Mouse (Mus musculus): ENCODE results near the gene Efna3. TPM values are rescaled to one million over a fixed set of nuclear protein-coding genes. Genes with fewer than 3 reads are reported as not detected.

The Efna3 gene
- polyA plus RNA-seq, 1 experiment from 2014 or later: 59.2 TPM

GRCm38 (mm10) chr3:89314340-89314739, 8.4 kb downstream of the Efna3 start:
- Histone ChIP-seq H3K27ac (no peak overlapping the region), H3K27me3 (peaks cover 17% of the 10 kb centered on the region; the same call in 1 of the 2 replicates), H3K9ac (no peak overlapping the region), H3K4me3 (no peak overlapping the region), H3K36me3 (no peaks in the 10 kb centered on the region), H3K9me3 (no peaks in the 10 kb centered on the region), H3K4me1 (peaks cover 42% of the 10 kb centered on the region), H3K4me2 (no peak overlapping the region)
- 70% methylated on average over 5 of the region's 5 CpGs for WGBS
- no peak for ATAC-seq (ENCODE audit: insufficient number of reproducible peaks, low FRiP score, low TSS enrichment, low read depth)

- Histone ChIP-seq H3K4me3 (no peak overlapping the region), H3K27ac (no peak overlapping the region), H3K4me1 (peaks cover 18% of the 10 kb centered on the region; the same call in 1 of the 2 replicates), H3K9me3 (no peaks in the 10 kb centered on the region), H3K4me2 (no peak overlapping the region), H3K27me3 (no peaks in the 10 kb centered on the region), H3K9ac (no peak overlapping the region), H3K36me3 (no peaks in the 10 kb centered on the region)
- 4% methylated on average over 9 of the region's 9 CpGs for WGBS
- peak; percentile 72 for ATAC-seq (ENCODE audit: insufficient number of reproducible peaks, low FRiP score, low TSS enrichment, low read depth)
These were observed 14.7 kb downstream of the Efna3 start for GRCm38 (mm10) chr3:89308089-89308488.

- ATAC-seq (ENCODE audit: insufficient number of reproducible peaks, low FRiP score, low TSS enrichment, low read depth): 0 out of 2 replicates have a peak, but pooled peaks have one; percentile 49
- 45% methylated on average over 8 of the region's 8 CpGs for WGBS
- Histone ChIP-seq H3K27me3 (no peaks in the 10 kb centered on the region), H3K4me2 (no peak overlapping the region), H3K9ac (no peak overlapping the region), H3K36me3 (no peaks in the 10 kb centered on the region), H3K4me3 (no peak overlapping the region), H3K9me3 (no peaks in the 10 kb centered on the region), H3K27ac (no peak overlapping the region), H3K4me1 (peaks cover 18% of the 10 kb centered on the region; the same call in 1 of the 2 replicates)
These were observed 17.0 kb downstream of the Efna3 start for GRCm38 (mm10) chr3:89305551-89306325.

- H3K27ac ChIP-seq: no peak overlapping the region
- no peak overlapping the region for H3K4me2 ChIP-seq
- no peak overlapping the region for H3K9ac ChIP-seq
- no peak for ATAC-seq (ENCODE audit: insufficient number of reproducible peaks, low FRiP score, low TSS enrichment, low read depth)
- no peaks in the 10 kb centered on the region for H3K9me3 ChIP-seq
- WGBS: 66% methylated on average over 4 of the region's 4 CpGs
- H3K4me1 ChIP-seq: peaks cover 19% of the 10 kb centered on the region; the same call in 1 of the 2 replicates
- H3K27me3 ChIP-seq: no peaks in the 10 kb centered on the region
- H3K36me3 ChIP-seq: no peaks in the 10 kb centered on the region
- H3K4me3 ChIP-seq: no peak overlapping the region
These were observed 17.7 kb downstream of the Efna3 start for GRCm38 (mm10) chr3:89305105-89305504.

- Histone ChIP-seq H3K27ac (no peak overlapping the region), H3K4me1 (peaks cover 26% of the 10 kb centered on the region)
- whole genome bisulfite sequencing: 62% methylated on average over 6 of the region's 6 CpGs
These were observed 18.3 kb downstream of the Efna3 start for GRCm38 (mm10) chr3:89304440-89304839.

GRCm38 (mm10) chr3:89300514-89300913, 22.3 kb downstream of the Efna3 start:
- WGBS: 79% methylated on average over 2 of the region's 2 CpGs
- Histone ChIP-seq H3K4me3 (no peak overlapping the region), H3K27me3 (no peaks in the 10 kb centered on the region), H3K36me3 (no peaks in the 10 kb centered on the region), H3K27ac (no peak overlapping the region), H3K9me3 (no peaks in the 10 kb centered on the region), H3K4me1 (peaks cover 18% of the 10 kb centered on the region), H3K9ac (no peak overlapping the region), H3K4me2 (no peak overlapping the region)
- ATAC-seq (ENCODE audit: insufficient number of reproducible peaks, low FRiP score, low TSS enrichment, low read depth): no peak

More at GRCm38 (mm10) chr3:89304440-89304839, 18.3 kb downstream of the Efna3 start:
- no peak overlapping the region for H3K4me3 ChIP-seq
- H3K9ac ChIP-seq: no peak overlapping the region
- H3K27me3 ChIP-seq: no peaks in the 10 kb centered on the region
- no peak overlapping the region for H3K4me2 ChIP-seq
- ATAC-seq (ENCODE audit: insufficient number of reproducible peaks, low FRiP score, low TSS enrichment, low read depth): no peak
- no peaks in the 10 kb centered on the region for H3K9me3 ChIP-seq
- H3K36me3 ChIP-seq: no peaks in the 10 kb centered on the region

- no peaks in the 10 kb centered on the region for H3K9me3 ChIP-seq
- H3K36me3 ChIP-seq: no peaks in the 10 kb centered on the region
- H3K4me3 ChIP-seq: peak overlapping the region; percentile 23; the same call in 1 of the 2 replicates
- peaks cover 15% of the 10 kb centered on the region for H3K4me1 ChIP-seq
- 36% methylated on average over 1 of the region's 1 CpGs for WGBS
- no peak overlapping the region for H3K27ac ChIP-seq
- H3K9ac ChIP-seq: 0 out of 2 replicates have a peak overlapping the region, but pooled peaks have one; percentile 28
- H3K27me3 ChIP-seq: no peaks in the 10 kb centered on the region
- ATAC-seq (ENCODE audit: insufficient number of reproducible peaks, low FRiP score, low TSS enrichment, low read depth): no peak
- peak overlapping the region; percentile 42 for H3K4me2 ChIP-seq
These were observed 22.7 kb downstream of the Efna3 start for GRCm38 (mm10) chr3:89300071-89300470.

- Histone ChIP-seq H3K9me3 (no peaks in the 10 kb centered on the region), H3K4me2 (peak overlapping the region; percentile 42), H3K36me3 (no peaks in the 10 kb centered on the region), H3K27me3 (no peaks in the 10 kb centered on the region), H3K27ac (no peak overlapping the region; the same call in 1 of the 2 replicates), H3K9ac (0 out of 2 replicates have a peak overlapping the region, but pooled peaks have one; percentile 28), H3K4me1 (peaks cover 12% of the 10 kb centered on the region), H3K4me3 (peak overlapping the region; percentile 23)
- no peak for ATAC-seq (ENCODE audit: insufficient number of reproducible peaks, low FRiP score, low TSS enrichment, low read depth)
- 1% methylated on average over 14 of the region's 14 CpGs for WGBS
These were observed 23.3 kb downstream of the Efna3 start for GRCm38 (mm10) chr3:89299499-89299898.

GRCm38 (mm10) chr3:89298908-89299307, 23.9 kb downstream of the Efna3 start:
- ATAC-seq (ENCODE audit: insufficient number of reproducible peaks, low FRiP score, low TSS enrichment, low read depth): no peak
- WGBS: 89% methylated on average over 6 of the region's 6 CpGs

GRCm38 (mm10) chr3:89296761-89297396, 25.9 kb downstream of the Efna3 start:
- Histone ChIP-seq H3K9me3 (no peaks in the 10 kb centered on the region), H3K9ac (no peak overlapping the region), H3K27ac (no peak overlapping the region), H3K4me2 (no peak overlapping the region), H3K4me3 (no peak overlapping the region), H3K4me1 (peaks cover 12% of the 10 kb centered on the region), H3K36me3 (no peaks in the 10 kb centered on the region), H3K27me3 (no peaks in the 10 kb centered on the region)
- ATAC-seq (ENCODE audit: insufficient number of reproducible peaks, low FRiP score, low TSS enrichment, low read depth): no peak
- WGBS: 69% methylated on average over 11 of the region's 11 CpGs

More at GRCm38 (mm10) chr3:89298908-89299307, 23.9 kb downstream of the Efna3 start:
- H3K4me1 ChIP-seq: peaks cover 12% of the 10 kb centered on the region
- no peak overlapping the region for H3K4me3 ChIP-seq
- H3K4me2 ChIP-seq: no peak overlapping the region
- no peak overlapping the region for H3K9ac ChIP-seq
- no peak overlapping the region for H3K27ac ChIP-seq
- no peaks in the 10 kb centered on the region for H3K27me3 ChIP-seq
- H3K36me3 ChIP-seq: no peaks in the 10 kb centered on the region
- no peaks in the 10 kb centered on the region for H3K9me3 ChIP-seq

- Histone ChIP-seq H3K4me1 (peaks cover 20% of the 10 kb centered on the region), H3K9me3 (no peaks in the 10 kb centered on the region), H3K27ac (no peak overlapping the region), H3K4me2 (no peak overlapping the region), H3K27me3 (no peaks in the 10 kb centered on the region), H3K36me3 (no peaks in the 10 kb centered on the region), H3K9ac (no peak overlapping the region), H3K4me3 (no peak overlapping the region)
- ATAC-seq (ENCODE audit: insufficient number of reproducible peaks, low FRiP score, low TSS enrichment, low read depth): no peak
- 75% methylated on average over 8 of the region's 8 CpGs for WGBS
These were observed 27.0 kb downstream of the Efna3 start for GRCm38 (mm10) chr3:89295685-89296230.

- Histone ChIP-seq H3K4me2 (no peak overlapping the region), H3K4me3 (no peak overlapping the region), H3K27ac (no peak overlapping the region), H3K9ac (no peak overlapping the region), H3K27me3 (no peaks in the 10 kb centered on the region), H3K36me3 (no peaks in the 10 kb centered on the region), H3K9me3 (no peaks in the 10 kb centered on the region), H3K4me1 (peaks cover 10% of the 10 kb centered on the region; the same call in 1 of the 2 replicates)
- ATAC-seq (ENCODE audit: insufficient number of reproducible peaks, low FRiP score, low TSS enrichment, low read depth): no peak
- WGBS: 65% methylated on average over 5 of the region's 5 CpGs
These were observed 28.6 kb downstream of the Efna3 start for GRCm38 (mm10) chr3:89294195-89294594.

All from limb, embryonic 15.5 days (tissue).